Mouse (Mus musculus): ENCODE results near the gene Nr4a3.

DNA sequence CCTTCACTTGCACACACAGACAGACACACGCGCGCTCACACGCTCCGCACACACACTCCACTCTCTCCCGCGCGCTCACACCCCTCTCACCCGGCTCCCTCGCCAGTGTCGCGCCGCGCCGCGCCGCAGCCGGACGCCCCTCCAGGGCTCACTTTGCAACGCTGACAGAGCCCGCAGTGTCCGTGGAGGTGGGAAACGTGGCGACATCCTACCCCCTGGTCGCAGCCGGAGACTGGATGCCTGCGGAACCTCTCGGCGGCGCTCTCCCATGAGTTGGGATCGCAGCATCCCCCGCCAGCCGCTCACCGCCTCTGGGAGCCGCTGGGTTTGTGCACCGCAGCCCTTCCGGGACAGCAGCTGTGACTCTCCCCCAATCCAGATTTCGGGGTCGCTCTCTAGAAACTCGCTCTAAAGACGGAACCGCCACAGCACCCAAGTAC, 348 bp downstream of the Nr4a3 start:
- TF ChIP-seq CTCF (IDR thresholded peaks at IDR 0.05; ENCODE audit: extremely low read depth, insufficient read length, insufficient replicate concordance, low read depth, low read length) (no peak), POLR2A (IDR thresholded peaks at IDR 0.05; ENCODE audit: low read depth, low read length) (no peak)

Measured in small intestine, adult 2 months (tissue).